Mouse (Mus musculus): ENCODE measurements around the gene Golga2. TPM values are rescaled to one million over a fixed set of nuclear protein-coding genes. Genes with fewer than 3 reads are reported as not detected.
"Not testable (repeated sequence)": the region's sequence is repeated elsewhere in the genome, so short reads cannot be mapped to it uniquely, and the experiment has no call there.

Golga2 gene
- total RNA-seq, 2 experiments from 2014 or later, result 34.8 to 44.5 TPM

- ATAC-seq (replicated peaks; ENCODE audit: low FRiP score, low TSS enrichment, poor library complexity, severe bottlenecking), result no peak
Measured at GRCm38 (mm10) chr2:32283986-32284385, 3.2 kb upstream of the Golga2 start.

DNA sequence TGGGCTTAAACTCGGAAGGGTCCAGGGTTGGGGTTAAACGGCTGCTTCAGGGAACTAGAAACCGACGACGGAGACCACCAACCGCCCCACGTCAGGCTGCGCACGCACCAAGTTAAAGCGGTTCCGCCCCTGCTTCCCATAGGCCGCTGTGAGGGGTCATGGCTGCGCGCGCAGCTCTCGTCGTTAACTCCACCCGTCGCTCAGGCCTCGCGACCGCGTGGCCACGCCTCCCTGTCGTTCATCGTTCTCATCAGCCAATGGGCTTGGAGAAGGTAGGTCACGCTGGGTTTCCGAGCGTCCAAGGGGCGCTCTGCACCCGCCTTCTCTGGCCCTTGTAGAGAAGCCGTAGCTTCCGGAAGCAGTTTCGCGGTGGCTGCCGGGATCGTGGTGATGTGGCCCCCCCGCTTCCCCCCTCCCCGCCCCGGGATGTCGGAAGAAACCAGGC lies 761 bp downstream of the Golga2 start, which contains the start of gene Swi5:
TSS of gene Swi5 (minus strand) at position 153 of the 445 bp plus-strand sequence.
- ATAC-seq (replicated peaks; ENCODE audit: low FRiP score, low TSS enrichment, poor library complexity, severe bottlenecking), result peak; percentile 98

- ATAC-seq (replicated peaks; ENCODE audit: low FRiP score, low TSS enrichment, poor library complexity, severe bottlenecking), result peak; percentile 50
Measured at GRCm38 (mm10) chr2:32288371-32288931, 1.3 kb downstream of the Golga2 start.

- no peak; the same call in 1 of the 2 replicates for ATAC-seq (replicated peaks; ENCODE audit: low FRiP score, low TSS enrichment, poor library complexity, severe bottlenecking)
Measured at GRCm38 (mm10) chr2:32289578-32289977, 2.4 kb downstream of the Golga2 start.

GRCm38 (mm10) chr2:32294348-32294747 lies 7.2 kb downstream of the Golga2 start:
- no peak for ATAC-seq (replicated peaks; ENCODE audit: low FRiP score, low TSS enrichment, poor library complexity, severe bottlenecking)

DNA sequence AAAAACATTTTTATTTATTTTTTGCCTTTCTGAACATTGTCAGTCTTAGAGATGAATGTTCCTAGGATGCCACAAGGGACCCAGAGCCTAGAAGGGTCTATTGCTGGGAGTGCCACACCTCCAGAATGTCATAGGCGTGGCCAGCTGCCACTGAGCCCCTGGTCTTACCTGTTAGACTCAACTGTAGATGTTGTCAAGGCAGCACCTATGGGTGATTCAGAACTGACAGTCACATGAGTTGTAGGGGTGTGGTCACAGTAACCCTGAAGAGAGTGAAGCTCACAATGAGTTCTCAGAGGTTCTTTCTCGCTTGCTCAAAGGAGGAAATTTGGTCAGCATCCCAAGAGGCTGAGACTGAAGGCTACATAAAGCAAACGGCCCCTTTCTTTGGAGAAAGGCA lies 8.1 kb downstream of the Golga2 start:
- ATAC-seq (replicated peaks; ENCODE audit: low FRiP score, low TSS enrichment, poor library complexity, severe bottlenecking), result no peak

DNA sequence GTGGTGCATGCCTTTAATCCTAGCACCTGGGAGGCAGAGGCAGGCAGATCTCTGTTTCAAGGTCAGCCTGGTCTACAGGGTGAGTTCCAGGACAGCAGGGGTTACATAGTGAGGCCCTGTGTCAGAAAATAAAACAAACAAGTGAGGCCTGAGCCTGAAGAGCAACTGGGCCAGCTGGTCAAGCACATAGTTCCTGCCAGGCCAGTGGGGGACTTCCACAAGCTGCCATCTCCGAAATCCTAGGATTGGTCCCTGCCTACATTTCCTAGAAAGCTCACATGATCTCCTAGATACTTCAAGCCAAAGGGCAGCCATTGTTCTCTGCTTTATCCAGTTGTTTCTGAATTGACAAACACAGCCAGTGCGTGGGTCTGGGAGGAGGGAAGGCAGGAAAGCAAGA lies 8.7 kb downstream of the Golga2 start:
- ATAC-seq (replicated peaks; ENCODE audit: low FRiP score, low TSS enrichment, poor library complexity, severe bottlenecking), result not testable (repeated sequence)

- ATAC-seq (replicated peaks; ENCODE audit: low FRiP score, low TSS enrichment, poor library complexity, severe bottlenecking), result no peak
Measured at GRCm38 (mm10) chr2:32299469-32299868, 12.3 kb downstream of the Golga2 start.

DNA sequence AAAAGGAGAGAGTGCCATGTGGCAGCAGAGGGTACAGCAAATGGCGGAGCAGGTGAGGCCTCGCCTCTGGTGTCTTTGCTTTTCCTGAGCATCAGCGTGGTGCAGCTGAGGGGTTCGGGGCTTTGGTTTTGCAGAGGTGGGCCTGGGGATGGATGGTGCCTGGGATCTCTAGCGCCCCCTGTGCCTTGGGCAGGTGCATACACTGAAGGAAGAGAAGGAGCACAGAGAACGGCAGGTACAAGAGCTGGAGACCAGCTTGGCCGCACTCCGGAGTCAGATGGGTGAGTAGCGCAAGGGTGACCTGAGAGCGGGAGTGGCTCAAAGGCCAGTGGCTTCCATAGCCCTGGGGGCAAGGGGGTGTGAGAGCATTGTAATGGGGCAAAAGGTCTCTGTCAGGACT lies 15.8 kb downstream of the Golga2 start:
- 0 out of 2 replicates have a peak, but pooled peaks have one; percentile 39 for ATAC-seq (replicated peaks; ENCODE audit: low FRiP score, low TSS enrichment, poor library complexity, severe bottlenecking)

- ATAC-seq (replicated peaks; ENCODE audit: low FRiP score, low TSS enrichment, poor library complexity, severe bottlenecking), result peak; percentile 72
Measured at GRCm38 (mm10) chr2:32304145-32304832, 17.1 kb downstream of the Golga2 start.

DNA sequence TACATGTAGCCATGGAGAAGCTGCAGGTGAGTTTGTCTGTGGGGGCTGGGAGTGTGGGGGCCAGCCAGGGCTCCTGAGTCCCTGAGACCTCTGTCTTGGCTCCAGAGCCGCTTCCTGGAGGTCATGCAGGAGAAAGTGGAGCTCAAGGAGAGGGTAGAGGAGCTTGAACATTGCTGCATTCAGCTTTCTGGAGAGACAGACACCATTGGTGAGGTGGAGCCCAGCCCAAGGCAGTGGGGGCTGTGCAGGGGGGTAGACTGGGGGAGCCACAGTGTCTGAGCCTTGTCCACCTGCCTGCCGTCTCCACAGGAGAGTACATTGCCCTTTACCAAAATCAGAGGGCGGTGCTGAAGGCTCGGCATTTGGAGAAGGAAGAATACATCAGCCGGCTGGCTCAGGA lies 18.5 kb downstream of the Golga2 start:
- ATAC-seq (replicated peaks; ENCODE audit: low FRiP score, low TSS enrichment, poor library complexity, severe bottlenecking), result no peak

- no peak for ATAC-seq (replicated peaks; ENCODE audit: low FRiP score, low TSS enrichment, poor library complexity, severe bottlenecking)
Measured at GRCm38 (mm10) chr2:32306176-32306575, 19.0 kb downstream of the Golga2 start.

GRCm38 (mm10) chr2:32307247-32307798 lies 20.1 kb downstream of the Golga2 start:
- ATAC-seq (replicated peaks; ENCODE audit: low FRiP score, low TSS enrichment, poor library complexity, severe bottlenecking), result no peak

GRCm38 (mm10) chr2:32307941-32308760 lies 21.0 kb downstream of the Golga2 start:
- no peak for ATAC-seq (replicated peaks; ENCODE audit: low FRiP score, low TSS enrichment, poor library complexity, severe bottlenecking)

DNA sequence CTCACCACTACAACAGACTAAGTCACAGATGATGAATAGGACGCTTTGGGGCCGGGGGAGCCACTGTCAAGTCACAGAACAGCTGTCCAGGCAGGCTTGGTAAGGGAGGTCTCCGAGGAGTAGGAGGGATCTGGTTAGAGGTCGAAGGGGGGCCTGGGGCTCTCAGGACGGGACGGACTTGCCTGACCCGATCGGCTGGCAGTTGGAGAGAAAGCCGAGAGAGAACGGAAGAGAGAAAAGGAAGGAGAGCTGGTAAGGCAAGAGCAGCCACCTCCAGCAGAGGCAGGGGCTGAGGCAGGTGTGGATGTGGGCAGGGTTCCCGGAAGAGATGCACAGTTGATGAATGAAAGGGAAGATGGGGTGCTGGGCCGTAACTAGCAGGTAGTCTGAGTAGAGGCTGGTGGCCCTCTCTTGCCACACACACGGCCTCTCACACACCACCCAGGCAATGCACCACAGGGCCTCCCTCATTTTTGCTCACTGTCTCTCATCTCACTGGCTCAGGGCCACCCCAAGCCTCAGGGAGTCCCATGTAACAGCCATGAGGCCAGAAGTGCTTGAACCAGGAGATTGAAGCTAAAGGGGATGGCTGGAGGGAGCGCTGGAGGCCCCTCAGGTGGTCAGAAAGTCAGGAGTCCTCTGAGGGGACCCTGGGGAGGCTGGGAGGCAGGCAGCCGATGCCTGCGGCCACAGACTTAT lies 21.8 kb downstream of the Golga2 start:
- no peak for ATAC-seq (replicated peaks; ENCODE audit: low FRiP score, low TSS enrichment, poor library complexity, severe bottlenecking)

DNA sequence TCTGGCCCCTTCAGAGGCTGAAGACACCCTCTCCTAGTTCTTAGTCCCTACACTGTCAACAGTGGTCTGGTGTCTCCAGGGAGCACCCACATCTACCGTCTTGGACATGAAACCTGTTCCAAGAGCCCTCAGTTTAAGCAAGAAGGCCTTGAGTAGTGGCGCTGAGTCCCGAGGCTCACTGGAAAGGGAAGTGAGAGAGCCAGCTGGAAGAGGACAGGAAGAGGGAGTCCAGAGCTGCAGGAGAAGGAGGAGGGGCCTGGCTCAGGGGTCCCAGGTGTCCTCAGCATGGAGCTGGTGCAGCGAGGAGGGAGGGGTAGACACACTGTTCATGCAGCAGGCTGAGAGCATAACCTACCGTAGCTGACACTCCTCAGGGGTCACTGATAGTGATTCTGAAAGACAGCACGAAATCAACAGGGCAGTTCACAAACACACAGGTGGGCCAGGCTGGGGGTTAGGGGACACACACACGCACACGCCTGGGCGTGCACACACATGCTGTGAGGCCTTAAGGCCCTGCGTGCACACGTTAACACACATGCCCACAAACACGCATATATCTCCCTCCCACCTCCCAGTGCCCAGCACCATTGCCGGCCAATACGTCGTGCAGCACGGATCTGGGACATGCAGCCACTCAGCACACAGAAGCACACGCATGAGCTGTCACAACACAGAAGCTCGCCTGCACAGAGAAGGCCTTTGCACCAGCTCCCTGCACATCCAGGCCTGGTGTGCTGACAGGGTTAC lies 23.1 kb downstream of the Golga2 start:
- ATAC-seq (replicated peaks; ENCODE audit: low FRiP score, low TSS enrichment, poor library complexity, severe bottlenecking), result no peak

GRCm38 (mm10) chr2:32311443-32312317 lies 24.5 kb downstream of the Golga2 start:
- no peak for ATAC-seq (replicated peaks; ENCODE audit: low FRiP score, low TSS enrichment, poor library complexity, severe bottlenecking)
